Mouse (Mus musculus) kidney, embryonic 14.5 days (tissue): Measurements from ENCODE around the gene Extl2. TPM values are rescaled to one million over a fixed set of nuclear protein-coding genes. Genes with fewer than 3 reads are reported as not detected.

Experiments
- ATAC-seq: fragments of 200-750 bp; cut with Nextera tagmentation; 2 replicates; pipeline ENCODE4 v1.8.0; 2017; ENCODE audit warnings: moderate number of reproducible peaks, mild to moderate bottlenecking, moderate TSS enrichment, moderate library complexity; ENCODE audit not compliant: low FRiP score, low TSS enrichment
- H3K27ac ChIP-seq: fragments of 300-500 bp; sonication (generic); 2 replicates; pipeline ENCODE4 v1.5.1; 2014; ENCODE audit warnings: low read depth, mild to moderate bottlenecking, low read length, moderate library complexity, mixed read lengths
- H3K27me3 ChIP-seq: fragments of 300-500 bp; sonication (generic); 2 replicates; pipeline ENCODE4 v1.6.1; 2014; ENCODE audit warnings: mild to moderate bottlenecking, low read length; ENCODE audit not compliant: control insufficient read depth, insufficient read depth
- H3K36me3 ChIP-seq: fragments of 300-500 bp; sonication (generic); 2 replicates; pipeline ENCODE4 v1.6.1; 2014; ENCODE audit warnings: low read length, mixed read lengths; ENCODE audit not compliant: control insufficient read depth, insufficient read depth
- H3K4me1 ChIP-seq: fragments of 300-500 bp; sonication (generic); 2 replicates; pipeline ENCODE4 v1.6.1; 2014; ENCODE audit warnings: low read length, mixed read lengths; ENCODE audit not compliant: control insufficient read depth, insufficient read depth
- H3K4me2 ChIP-seq: fragments of 300-500 bp; sonication (generic); replicated peaks from 2 replicates; pipeline ENCODE4 v1.6.1; 2014; ENCODE audit warnings: low read depth, mild to moderate bottlenecking, low read length
- H3K4me3 ChIP-seq: fragments of 300-500 bp; sonication (generic); 2 replicates; pipeline ENCODE4 v1.5.1; 2014; ENCODE audit warnings: mild to moderate bottlenecking, low read length
- H3K9ac ChIP-seq: fragments of 300-500 bp; sonication (generic); 2 replicates; pipeline ENCODE4 v1.6.1; 2014; ENCODE audit warnings: low read depth, mild to moderate bottlenecking, low read length, moderate library complexity
- H3K9me3 ChIP-seq: fragments of 300-500 bp; sonication (generic); 2 replicates; pipeline ENCODE4 v1.6.1; 2016; ENCODE audit warnings: low read length; ENCODE audit not compliant: control insufficient read depth
- WGBS: fragments of 180-500 bp; shearing (Covaris S2); extraction: QIAGEN DNeasy Blood & Tissue Kit; methylation state at CpG from one replicate; pipeline ENCODE4 v1.1.7; 2014; 5-methylcytosine and 5-hydroxymethylcytosine counted together
- polyA plus RNA-seq: library from polyadenylated mRNA; unstranded; fragments of >200 nt; fragmentation: Nextera tagmentation; extraction: Ambion mirVana; gene quantifications from 2 replicates; pipeline ENCODE4 v1.2.1, GENCODE M21; 2014

Extl2 gene
- polyA plus RNA-seq, 1 experiment from 2014 or later, result 21.8 TPM

- ATAC-seq, result no peak
- Histone ChIP-seq H3K36me3 (no peaks in the 10 kb centered on the region), H3K9ac (no peak overlapping the region), H3K4me1 (no peaks in the 10 kb centered on the region), H3K4me3 (no peak overlapping the region), H3K27me3 (no peaks in the 10 kb centered on the region), H3K9me3 (no peaks in the 10 kb centered on the region), H3K4me2 (no peak overlapping the region), H3K27ac (no peak overlapping the region)
- 83% methylated on average over 2 of the region's 2 CpGs for WGBS
Observed at GRCm38 (mm10) chr3:116046000-116046399, 38.7 kb downstream of the Extl2 start.

GRCm38 (mm10) chr3:116047034-116047433 lies 39.8 kb downstream of the Extl2 start:
- Histone ChIP-seq H3K4me1 (no peaks in the 10 kb centered on the region), H3K9ac (no peak overlapping the region), H3K27me3 (no peaks in the 10 kb centered on the region), H3K4me3 (no peak overlapping the region), H3K36me3 (no peaks in the 10 kb centered on the region), H3K9me3 (no peaks in the 10 kb centered on the region), H3K4me2 (no peak overlapping the region), H3K27ac (no peak overlapping the region)
- 74% methylated on average over 5 of the region's 5 CpGs for WGBS
- ATAC-seq, result no peak

GRCm38 (mm10) chr3:116057078-116057477 lies 49.8 kb downstream of the Extl2 start:
- H3K9me3 ChIP-seq, result no peaks in the 10 kb centered on the region
- no peak overlapping the region for H3K4me2 ChIP-seq
- no peak overlapping the region for H3K9ac ChIP-seq
- H3K4me3 ChIP-seq, result no peak overlapping the region
- ATAC-seq, result no peak
- no peaks in the 10 kb centered on the region for H3K36me3 ChIP-seq
- no peaks in the 10 kb centered on the region for H3K4me1 ChIP-seq
- no peaks in the 10 kb centered on the region for H3K27me3 ChIP-seq
- WGBS, result 68% methylated on average over 6 of the region's 6 CpGs
- no peak overlapping the region for H3K27ac ChIP-seq

GRCm38 (mm10) chr3:116060320-116060719 lies 53.1 kb downstream of the Extl2 start:
- no peak overlapping the region for H3K4me3 ChIP-seq

GRCm38 (mm10) chr3:116062141-116062540 lies 54.9 kb downstream of the Extl2 start:
- Histone ChIP-seq H3K36me3 (no peaks in the 10 kb centered on the region), H3K27me3 (no peaks in the 10 kb centered on the region), H3K4me1 (no peaks in the 10 kb centered on the region), H3K9ac (no peak overlapping the region), H3K4me3 (no peak overlapping the region), H3K9me3 (no peaks in the 10 kb centered on the region), H3K4me2 (no peak overlapping the region), H3K27ac (no peak overlapping the region)
- ATAC-seq, result no peak
- WGBS, result 91% methylated on average over 2 of the region's 2 CpGs

More at GRCm38 (mm10) chr3:116060320-116060719, 53.1 kb downstream of the Extl2 start:
- no peaks in the 10 kb centered on the region for H3K4me1 ChIP-seq
- no peak overlapping the region for H3K4me2 ChIP-seq
- H3K9ac ChIP-seq, result no peak overlapping the region
- no peaks in the 10 kb centered on the region for H3K9me3 ChIP-seq
- no peaks in the 10 kb centered on the region for H3K27me3 ChIP-seq
- no peaks in the 10 kb centered on the region for H3K36me3 ChIP-seq
- no peak overlapping the region for H3K27ac ChIP-seq
- 81% methylated on average over 5 of the region's 5 CpGs for WGBS
- no peak for ATAC-seq

- no peak overlapping the region for H3K27ac ChIP-seq
- no peak for ATAC-seq
- no peaks in the 10 kb centered on the region for H3K36me3 ChIP-seq
- H3K4me1 ChIP-seq, result peaks cover 3% of the 10 kb centered on the region; the same call in 1 of the 2 replicates
- WGBS, result 79% methylated on average over 2 of the region's 2 CpGs
- H3K4me3 ChIP-seq, result no peak overlapping the region
- no peaks in the 10 kb centered on the region for H3K9me3 ChIP-seq
- H3K27me3 ChIP-seq, result no peaks in the 10 kb centered on the region
- no peak overlapping the region for H3K9ac ChIP-seq
- no peak overlapping the region for H3K4me2 ChIP-seq
Observed at GRCm38 (mm10) chr3:116072584-116072983, 65.3 kb downstream of the Extl2 start.

- H3K27me3 ChIP-seq, result no peaks in the 10 kb centered on the region
- WGBS, result 31% methylated on average over 2 of the region's 2 CpGs
- H3K9ac ChIP-seq, result no peak overlapping the region
- H3K27ac ChIP-seq, result no peak overlapping the region
- no peak for ATAC-seq
- H3K4me2 ChIP-seq, result no peak overlapping the region
- no peaks in the 10 kb centered on the region for H3K36me3 ChIP-seq
- no peak overlapping the region for H3K4me3 ChIP-seq
- peaks cover 3% of the 10 kb centered on the region; the same call in 1 of the 2 replicates for H3K4me1 ChIP-seq
- no peaks in the 10 kb centered on the region for H3K9me3 ChIP-seq
Observed at GRCm38 (mm10) chr3:116076739-116077138, 69.5 kb downstream of the Extl2 start.

- 76% methylated on average over 4 of the region's 4 CpGs for WGBS
- no peaks in the 10 kb centered on the region for H3K27me3 ChIP-seq
- H3K27ac ChIP-seq, result no peak overlapping the region
- no peak overlapping the region for H3K4me3 ChIP-seq
- H3K4me1 ChIP-seq, result peaks cover 3% of the 10 kb centered on the region; the same call in 1 of the 2 replicates
- no peak overlapping the region for H3K4me2 ChIP-seq
- no peak for ATAC-seq
- no peak overlapping the region for H3K9ac ChIP-seq
- no peaks in the 10 kb centered on the region for H3K9me3 ChIP-seq
- H3K36me3 ChIP-seq, result no peaks in the 10 kb centered on the region
Observed at GRCm38 (mm10) chr3:116078490-116078889, 71.2 kb downstream of the Extl2 start.
